Mouse (Mus musculus) testis, adult 10 weeks (tissue): ENCODE measurements around the gene Pex5l. TPM values are rescaled to one million over a fixed set of nuclear protein-coding genes. Genes with fewer than 3 reads are reported as not detected.

ENCODE experiments used
- polyA plus RNA-seq: library from polyadenylated mRNA; stranded (reverse); fragments of 350-450 nt; fragmentation: Illumina TruSeq; extraction: RNeasy Lipid Tissue Mini Kit (QIAGEN cat#74804); gene quantifications from one replicate; pipeline ENCODE4 v1.2.3, GENCODE M21; 2014; ENCODE audit warnings: low read depth, low replicate concordance

Gene Pex5l
- 58.9 TPM for polyA plus RNA-seq

DNA sequence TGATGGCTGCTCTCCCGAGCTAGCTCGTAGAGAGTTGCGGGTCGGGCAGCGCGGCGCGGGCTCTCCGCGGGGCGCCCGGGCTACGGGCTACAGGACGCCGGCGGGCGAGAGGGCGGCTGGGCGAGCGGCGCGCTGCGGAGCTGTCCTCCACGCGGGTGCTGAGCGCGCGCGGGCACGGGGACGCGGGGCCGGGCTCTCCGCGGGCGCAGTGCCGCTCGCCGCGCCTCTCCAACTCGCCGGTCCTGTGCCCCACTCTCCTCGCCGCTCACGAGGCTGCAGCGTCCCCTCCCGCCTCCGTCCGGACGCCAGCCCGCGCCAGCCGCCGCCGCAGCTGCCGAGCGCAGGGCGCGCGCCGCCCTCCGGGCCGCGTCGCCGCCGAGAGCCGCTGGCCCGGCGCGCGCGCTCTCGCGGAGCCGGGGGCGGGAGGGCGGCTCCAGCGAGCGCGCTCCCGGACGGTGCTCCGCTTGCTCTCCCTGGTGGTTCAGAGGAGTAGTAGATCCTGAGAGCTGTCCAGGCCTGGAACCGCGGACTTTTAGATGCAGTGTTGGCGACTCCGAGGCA, at the start of gene Pex5l:
Pex5l (minus strand) TSS at position 347 of the 561 bp plus-strand sequence.

